Mouse (Mus musculus) testis, postnatal 14 days (tissue): ENCODE results near the gene Alg1.
"Not testable (repeated sequence)": the region's sequence is repeated elsewhere in the genome, so short reads cannot be mapped to it uniquely, and the experiment has no call there.

ENCODE experiments used
- DNase-seq: peaks from one replicate; pipeline ENCODE4 v3.0.0; 2021; ENCODE audit warnings: low spot score

Gene Alg1

GRCm38 (mm10) chr16:5233418-5234313, at the start of gene Alg1:
Gene Alg1 (plus strand): TSS chr16:5233621.
- peak; percentile 94 for DNase-seq

GRCm38 (mm10) chr16:5184101-5184500, 49.3 kb upstream of the Alg1 start:
- no peak for DNase-seq

- no peak for DNase-seq
Observed at GRCm38 (mm10) chr16:5184956-5185355, 48.5 kb upstream of the Alg1 start.

DNA sequence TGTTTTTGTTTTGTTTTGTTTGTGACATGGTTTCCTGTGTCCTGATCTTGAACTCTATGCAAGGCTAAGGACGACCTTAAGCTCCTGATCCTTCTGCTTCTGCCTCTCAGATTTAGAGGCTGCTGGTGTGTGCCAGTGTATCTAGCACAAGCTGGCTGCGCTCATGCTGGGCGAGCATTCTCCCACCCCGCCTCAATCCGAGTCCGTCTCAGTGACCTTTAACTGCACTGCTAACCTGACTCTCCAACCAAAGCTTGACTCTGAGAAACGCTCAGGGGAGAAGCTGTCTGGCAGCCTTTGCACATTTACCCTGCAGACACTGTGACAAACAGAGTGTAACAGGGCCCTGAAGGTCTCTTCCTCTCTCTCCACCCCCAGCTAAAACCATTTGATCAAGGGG, 47.7 kb upstream of the Alg1 start:
- DNase-seq: no peak

DNA sequence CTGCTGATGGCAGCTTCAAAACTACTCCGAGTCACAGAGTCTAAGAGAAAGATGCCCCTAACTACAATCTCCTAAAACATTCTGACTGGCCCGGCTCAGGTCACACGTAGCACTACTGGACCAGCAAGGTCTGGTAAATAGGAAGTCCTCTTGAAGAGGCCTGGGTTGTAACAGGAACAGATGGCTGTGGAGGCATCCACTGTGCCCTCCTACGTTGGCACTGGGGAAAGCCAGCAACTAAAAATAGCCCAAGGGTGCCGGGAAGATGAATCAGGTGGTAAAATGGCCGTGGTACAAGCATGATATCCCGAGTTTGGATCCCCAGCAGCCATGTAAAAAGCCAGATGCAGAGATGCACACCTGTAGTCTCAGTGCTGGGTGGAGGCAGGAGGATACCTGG, 47.2 kb upstream of the Alg1 start:
- DNase-seq: no peak

DNA sequence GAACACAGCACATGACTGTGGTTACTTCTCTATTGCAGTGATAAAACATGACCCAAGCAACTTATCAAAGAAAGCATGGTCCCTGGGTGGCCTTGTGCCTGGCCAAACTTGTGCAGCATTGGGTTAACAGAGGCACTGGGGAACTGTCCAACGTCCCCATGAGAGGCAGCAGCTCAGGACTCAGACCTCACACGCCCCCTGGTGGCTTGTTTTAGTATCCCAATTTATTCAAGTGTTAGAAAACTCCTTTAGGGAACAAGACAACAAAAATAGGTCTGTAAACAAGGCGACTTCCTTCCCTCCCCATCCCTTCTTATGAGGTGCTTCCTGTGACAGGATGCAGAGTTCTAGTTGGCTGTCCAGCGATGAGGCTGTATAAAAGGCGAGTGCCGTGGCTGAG, 38.3 kb upstream of the Alg1 start:
- peak; percentile 27 for DNase-seq

DNA sequence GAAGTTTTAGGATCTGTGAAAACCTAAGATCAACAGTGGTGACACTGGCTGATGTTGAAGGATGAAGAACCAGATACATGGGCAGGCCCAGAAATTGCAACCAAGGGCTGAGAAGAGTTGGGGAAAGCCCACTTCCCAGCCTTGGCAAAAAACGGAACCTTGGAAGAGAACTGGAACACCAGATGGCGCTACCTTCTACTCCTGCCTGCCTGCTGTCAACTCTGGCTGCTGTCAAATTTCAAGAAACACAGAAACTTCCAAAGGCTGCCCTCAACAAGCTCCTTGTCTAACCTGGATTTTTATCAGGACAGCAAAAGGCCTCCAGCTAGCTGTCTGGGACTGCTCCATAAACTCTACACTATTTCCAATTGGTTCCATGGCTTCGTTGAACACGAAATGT, 30.7 kb upstream of the Alg1 start:
- DNase-seq: no peak

DNA sequence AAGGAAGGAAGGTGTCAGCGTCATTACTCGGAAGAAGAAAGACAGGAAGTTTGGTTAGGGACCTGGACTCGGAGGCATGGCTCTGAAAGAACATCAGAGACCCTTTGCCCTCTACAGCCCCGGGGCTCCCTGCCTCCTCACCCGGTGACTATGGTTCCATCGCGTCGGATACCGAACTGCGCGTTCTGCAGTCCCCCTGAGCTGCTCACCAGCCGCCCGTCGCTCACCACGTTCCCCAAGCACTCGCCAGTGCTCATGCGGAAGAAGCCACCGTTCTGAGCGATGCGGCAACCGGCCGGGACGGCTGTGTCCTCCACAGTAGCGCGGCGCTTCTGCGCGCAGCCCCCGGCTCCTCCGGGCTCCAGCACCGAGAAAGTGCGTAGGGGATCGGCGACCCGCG, 30.2 kb upstream of the Alg1 start:
- DNase-seq: peak; percentile 30

- DNase-seq: peak; percentile 83
Observed at GRCm38 (mm10) chr16:5203668-5204433, 29.6 kb upstream of the Alg1 start, which contains the start of gene Nagpa. Gene Nagpa (minus strand): TSS chr16:5204012.

DNA sequence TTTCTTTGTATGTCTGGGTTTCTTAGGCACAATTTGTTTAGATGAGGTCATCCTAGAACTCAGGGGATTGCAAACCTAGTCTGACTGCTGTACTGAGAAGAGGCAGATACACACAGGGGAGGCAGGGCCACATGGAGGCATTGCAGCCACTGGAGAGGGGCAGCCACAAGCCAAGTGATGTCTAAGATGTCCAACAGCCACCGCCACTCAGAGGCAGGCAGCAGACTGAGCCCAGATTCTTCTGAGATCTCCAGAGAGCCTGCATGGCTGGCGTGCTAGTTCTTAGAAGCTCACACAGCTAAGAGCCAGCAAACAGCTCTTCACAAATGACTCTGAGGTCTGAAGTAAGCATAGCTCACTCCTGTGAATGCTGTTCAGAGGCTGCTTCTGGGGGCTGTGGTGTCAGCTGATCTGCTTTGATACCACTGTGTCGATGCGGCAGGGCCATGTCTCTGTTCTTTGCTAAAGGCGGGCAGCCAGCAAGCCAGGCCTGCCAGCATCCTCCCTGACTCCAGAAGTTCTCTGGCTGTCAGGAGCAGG, 27.9 kb upstream of the Alg1 start:
- no peak for DNase-seq

DNA sequence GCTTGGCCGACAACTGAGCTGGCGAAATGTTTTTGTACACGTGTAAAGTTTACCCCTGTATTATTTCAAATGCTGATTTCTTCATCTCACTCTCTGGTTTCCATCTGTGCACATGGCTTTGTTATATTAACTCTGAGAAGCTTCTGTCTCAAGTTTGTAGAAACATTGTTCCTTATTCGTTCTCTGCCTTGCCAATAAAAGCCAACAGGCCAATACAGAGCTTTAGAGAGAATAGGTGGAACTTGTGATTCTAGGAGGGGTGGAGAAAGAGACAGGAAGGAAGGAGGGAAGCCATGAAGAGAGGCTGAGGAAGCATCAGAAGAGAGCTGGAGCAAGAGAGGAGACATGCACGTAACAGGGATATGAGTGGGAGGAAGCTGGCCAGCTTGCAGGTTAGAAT, 27.4 kb upstream of the Alg1 start:
- DNase-seq: no peak

DNA sequence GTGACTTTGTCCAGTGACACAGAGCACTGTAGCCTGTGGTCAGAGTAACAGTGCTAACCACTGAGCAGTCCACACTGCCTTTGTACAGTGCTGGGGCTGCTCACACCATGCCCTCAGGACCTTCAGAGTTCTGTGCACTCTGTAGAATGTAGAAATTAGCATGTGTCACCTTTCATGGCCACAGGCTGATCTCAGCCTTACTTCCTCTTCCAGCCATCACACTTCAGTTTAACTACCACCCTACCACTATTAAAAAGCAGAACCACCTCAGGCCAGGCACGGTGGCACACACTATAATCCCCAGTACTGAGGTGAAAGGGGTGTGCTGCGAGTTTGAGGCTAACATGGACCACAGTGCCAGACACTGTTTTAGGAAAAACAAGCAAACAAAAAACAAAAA, 23.1 kb upstream of the Alg1 start:
- no peak for DNase-seq

DNA sequence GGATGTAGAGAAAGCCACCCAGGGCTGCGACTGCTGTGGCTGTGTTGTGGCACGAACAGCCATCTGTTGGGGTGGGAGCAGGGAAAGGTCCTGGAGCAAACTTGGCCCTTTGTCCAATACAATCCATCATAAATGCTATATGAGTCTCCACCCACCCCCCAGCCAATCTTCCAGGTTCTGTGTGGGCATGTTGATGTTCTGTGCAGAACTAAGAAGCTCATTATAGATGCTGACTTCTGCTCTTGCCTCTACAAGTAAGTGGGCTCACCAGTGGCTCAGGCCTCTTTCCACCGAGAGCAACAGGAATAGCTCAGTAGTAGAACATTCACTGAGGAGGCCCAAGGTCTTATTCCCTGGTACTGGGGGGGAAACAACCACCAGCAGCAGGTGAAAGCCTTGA, 21.3 kb upstream of the Alg1 start:
- no peak for DNase-seq

DNA sequence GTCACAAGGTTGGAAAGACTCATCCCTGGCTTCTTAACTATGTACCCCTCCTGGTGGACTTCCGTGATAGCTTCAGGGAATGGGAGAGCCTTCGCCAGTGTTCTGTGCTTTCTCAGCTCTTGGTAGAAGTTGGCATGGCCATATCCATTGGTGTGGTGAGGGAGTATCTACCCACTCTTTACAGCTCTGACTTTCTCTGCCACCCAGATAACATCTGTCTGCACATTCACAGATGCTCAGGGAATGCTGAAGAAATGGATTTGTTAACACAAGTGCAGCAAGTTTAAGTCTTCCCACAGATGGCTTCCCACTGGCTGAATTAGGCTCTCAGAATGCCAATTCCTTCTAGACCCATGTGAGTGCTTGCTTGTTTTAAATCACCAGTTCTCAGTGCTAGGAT, 19.3 kb upstream of the Alg1 start:
- no peak for DNase-seq

DNA sequence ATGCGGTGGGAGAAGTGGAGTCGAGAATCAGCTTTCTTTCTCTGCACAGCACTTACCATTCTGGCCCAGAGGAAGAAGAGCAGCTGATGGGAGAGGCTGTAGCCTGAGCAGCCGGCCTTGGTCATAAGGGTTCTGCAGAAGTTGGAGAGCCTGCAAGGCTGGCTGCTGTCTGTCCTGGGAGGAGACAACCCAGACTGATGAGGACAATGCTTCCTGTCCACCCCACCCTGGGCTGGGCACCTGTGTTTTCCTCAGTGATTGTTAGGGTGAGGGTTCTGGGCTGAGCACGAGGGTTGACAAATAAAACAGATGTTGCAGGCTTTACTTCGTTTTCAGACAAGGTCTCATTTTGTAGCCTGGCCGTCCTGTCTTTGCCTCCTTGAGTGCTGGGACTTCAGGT, 16.7 kb upstream of the Alg1 start:
- DNase-seq: no peak

DNA sequence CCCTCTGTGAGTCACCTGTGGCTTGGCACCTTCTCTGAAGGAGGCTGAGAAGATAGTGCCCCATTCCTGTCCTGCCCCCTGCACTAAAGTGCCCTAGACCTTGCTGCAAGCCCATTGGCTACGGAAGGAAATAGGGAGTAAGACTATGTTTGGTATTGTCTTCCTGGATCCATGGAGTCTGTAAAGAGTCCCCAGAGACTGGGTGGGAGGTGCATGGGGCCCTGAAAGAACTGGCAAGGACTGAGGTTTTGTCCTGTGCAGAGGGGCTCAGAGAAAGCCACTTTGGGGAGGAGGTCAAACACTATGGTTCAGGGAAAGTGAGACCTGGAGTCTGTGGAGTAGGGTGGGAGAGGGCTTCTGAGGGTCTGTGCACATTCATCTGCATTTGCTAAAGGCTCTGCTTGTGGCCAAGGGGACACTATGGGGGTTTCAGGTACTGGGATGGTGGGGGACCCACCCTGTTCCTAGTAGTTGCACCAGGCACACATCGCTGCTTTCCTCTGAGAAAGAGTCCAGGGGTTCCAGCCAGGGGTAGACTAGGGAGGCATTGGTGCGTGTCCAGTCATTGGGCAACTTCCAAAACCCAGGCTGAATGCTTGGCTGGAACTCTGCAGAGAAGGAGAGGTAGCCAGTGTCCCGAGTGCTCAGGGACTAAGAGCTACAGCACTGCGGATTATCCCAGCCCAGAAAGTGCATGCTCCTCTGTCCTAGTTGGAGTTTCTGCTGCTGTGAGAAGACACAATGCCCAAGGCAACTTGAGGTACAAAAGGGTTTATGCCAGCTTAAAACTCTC, 15.9 kb upstream of the Alg1 start:
- no peak for DNase-seq

- no peak for DNase-seq
Observed at GRCm38 (mm10) chr16:5221403-5221802, 12.0 kb upstream of the Alg1 start.

GRCm38 (mm10) chr16:5222140-5222539, 11.3 kb upstream of the Alg1 start, which contains the start of gene AU021092:
Gene AU021092 (minus strand): TSS chr16:5222299.
- DNase-seq: no peak

DNA sequence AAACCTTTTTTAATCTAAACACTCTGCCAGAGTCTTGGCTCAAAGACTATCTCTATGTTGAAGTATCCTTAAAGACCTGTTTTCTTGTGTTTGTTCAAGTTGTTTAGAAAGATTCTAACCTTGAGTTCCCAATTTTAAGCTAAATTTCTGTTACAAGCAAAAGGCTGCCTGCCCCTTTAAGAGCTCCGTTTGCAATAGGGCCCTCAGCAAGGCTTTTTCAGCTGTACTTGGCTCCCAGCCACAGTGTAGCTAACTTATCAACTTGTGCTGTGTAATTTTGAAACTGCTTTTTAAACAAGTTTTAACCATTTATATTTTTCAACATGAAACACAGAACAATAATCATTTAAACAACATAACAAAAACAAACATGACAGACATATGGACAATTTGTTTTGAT, 6.9 kb upstream of the Alg1 start:
- DNase-seq: not testable (repeated sequence)

- DNase-seq: not testable (repeated sequence)
Observed at GRCm38 (mm10) chr16:5227501-5227900, 5.9 kb upstream of the Alg1 start.

DNA sequence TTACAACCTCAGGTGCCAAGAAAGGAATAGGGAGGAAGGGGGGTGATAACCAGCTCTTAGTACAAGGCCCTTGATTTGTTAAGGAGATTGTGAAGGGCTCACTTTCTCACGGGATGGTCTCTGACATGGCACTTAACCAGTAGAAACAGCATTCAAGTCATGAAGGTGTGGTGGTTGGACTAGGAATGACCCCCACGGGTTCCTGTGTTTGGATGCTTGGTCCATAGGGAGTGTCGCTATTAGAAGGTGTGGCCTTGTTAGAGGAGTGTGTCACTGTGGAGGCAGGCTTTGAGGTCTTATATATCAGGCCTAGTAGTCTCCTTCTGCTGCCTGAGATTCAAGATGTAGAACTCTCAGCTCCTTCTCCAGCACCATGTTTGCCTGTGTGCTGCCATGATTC, 5.3 kb upstream of the Alg1 start:
- DNase-seq: peak; percentile 29

DNA sequence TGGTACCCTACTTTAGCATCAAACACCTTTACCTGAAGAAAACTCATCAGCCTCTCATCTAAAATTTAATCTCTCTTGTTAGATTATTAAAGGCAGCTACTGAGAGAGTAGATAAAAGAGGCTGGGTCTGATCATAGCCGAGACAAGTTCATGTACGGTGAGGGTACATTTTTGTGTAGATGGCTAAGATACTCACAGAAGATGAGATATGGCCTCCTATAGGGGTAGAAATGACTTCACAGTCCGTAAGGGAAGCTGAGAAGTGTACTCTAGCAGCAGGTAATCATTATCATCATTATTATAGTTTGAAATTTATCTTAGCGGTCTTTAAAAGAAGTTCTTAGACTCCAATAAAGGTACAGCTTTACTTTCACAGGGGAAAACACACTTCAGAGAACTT, 439 bp upstream of the Alg1 start:
- no peak for DNase-seq
